Mouse (Mus musculus) bone marrow, adult 2 months (tissue): Measurements from ENCODE around the gene Hoxd10. TPM values are rescaled to one million over a fixed set of nuclear protein-coding genes. Genes with fewer than 3 reads are reported as not detected.
A peak's percentile ranks its signal among the peaks of the same experiment; 100 is the strongest.

Experiments
- H3K27ac ChIP-seq: fragments of 200-500 bp; 2 replicates; pipeline ENCODE4 v1.5.1; 2012; ENCODE audit warnings: low read depth, mild to moderate bottlenecking, control low read depth, inconsistent platforms, low read length; ENCODE audit not compliant: control insufficient read depth, poor library complexity, insufficient read depth
- H3K4me1 ChIP-seq: fragments of 200-500 bp; 2 replicates; pipeline ENCODE4 v1.6.1; 2011; ENCODE audit warnings: low read length; ENCODE audit not compliant: control insufficient read depth, insufficient read depth
- H3K4me3 ChIP-seq: fragments of 200-500 bp; replicated peaks from 2 replicates; pipeline ENCODE3; 2011; ENCODE audit warnings: mild to moderate bottlenecking, low read depth, low read length, control low read depth; ENCODE audit not compliant: control insufficient read depth
- CTCF ChIP-seq: fragments of 200-500 bp; IDR thresholded peaks from 2 replicates; pipeline ENCODE4 v1.5.1; 2011; ENCODE audit warnings: low read length, control low read depth; ENCODE audit not compliant: control insufficient read depth, insufficient read depth
- POLR2A ChIP-seq: fragments of 200-500 bp; IDR thresholded peaks from 2 replicates; pipeline ENCODE4 v1.6.1; 2011; ENCODE audit warnings: low read depth, mild to moderate bottlenecking, control low read depth, low read length, borderline replicate concordance; ENCODE audit not compliant: control insufficient read depth
- WGBS: fragments of 180-500 bp; shearing (Covaris S2); methylation state at CpG from one replicate; pipeline ENCODE4 v1.1.7; 2018; 5-methylcytosine and 5-hydroxymethylcytosine counted together
- polyA plus RNA-seq: library from polyadenylated mRNA; stranded (reverse); fragments of >200 nt; gene quantifications from 2 replicates; pipeline ENCODE4 v1.2.4, GENCODE M21; 2011; ENCODE audit warnings: low replicate concordance; ENCODE audit not compliant: missing spikeins, insufficient read depth, insufficient read length

Hoxd10 gene
- polyA plus RNA-seq, 1 experiment = not detected

DNA sequence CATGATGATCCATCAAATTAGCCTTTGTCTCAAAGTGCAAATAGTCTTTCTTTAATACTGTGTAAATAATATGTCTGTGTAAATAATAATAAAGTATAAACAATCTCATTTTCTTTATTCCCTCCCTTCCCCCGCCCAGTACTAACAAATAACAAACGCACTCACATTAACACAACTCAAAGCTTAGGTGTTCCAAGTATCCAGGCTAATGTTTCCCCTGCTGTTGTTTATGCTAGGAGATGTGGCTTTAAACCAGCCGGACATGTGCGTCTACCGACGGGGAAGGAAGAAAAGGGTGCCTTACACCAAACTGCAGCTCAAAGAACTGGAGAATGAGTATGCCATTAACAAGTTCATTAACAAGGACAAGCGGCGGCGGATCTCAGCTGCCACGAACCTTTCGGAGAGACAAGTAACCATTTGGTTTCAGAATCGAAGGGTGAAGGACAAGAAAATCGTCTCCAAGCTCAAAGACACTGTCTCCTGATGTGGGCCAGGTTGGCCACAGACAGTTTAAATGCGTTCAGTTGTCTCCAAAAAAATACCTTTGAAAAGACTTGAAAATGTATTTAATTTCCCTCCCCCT, 22.0 kb upstream of the Hoxd10 start:
- TF ChIP-seq POLR2A = no peak
- no peak for TF ChIP-seq CTCF
- Histone ChIP-seq H3K27ac (no peak overlapping the region), H3K4me1 (no peaks in the 10 kb centered on the region), H3K4me3 (no peak overlapping the region)
- WGBS = 5% methylated on average over 14 of the region's 14 CpGs

GRCm38 (mm10) chr2:74670632-74671188, 21.0 kb upstream of the Hoxd10 start:
- 17% methylated on average over 3 of the region's 3 CpGs for WGBS
- H3K4me1 ChIP-seq = no peaks in the 10 kb centered on the region
- no peak overlapping the region for H3K27ac ChIP-seq
- no peak for TF ChIP-seq POLR2A
- TF ChIP-seq CTCF = no peak
- no peak overlapping the region for H3K4me3 ChIP-seq

DNA sequence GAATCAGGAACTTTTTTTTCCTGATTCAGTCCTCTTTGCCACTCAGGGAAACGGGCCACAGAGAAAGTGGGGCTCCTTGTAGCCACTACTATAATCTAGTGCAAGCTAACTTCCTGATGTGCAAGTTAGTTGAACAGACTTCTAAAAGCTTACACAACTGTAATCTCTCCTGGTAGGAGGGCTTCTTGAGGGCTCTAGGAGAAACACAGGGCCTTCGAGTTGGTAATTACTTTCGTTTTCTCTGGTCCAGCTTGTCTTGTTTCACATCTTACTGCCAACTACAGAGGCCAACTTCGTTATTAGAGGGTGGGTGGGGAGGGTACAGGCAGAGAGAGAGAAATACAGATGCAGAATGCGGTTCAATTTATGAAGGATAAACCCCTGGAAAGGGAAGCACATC, 19.9 kb upstream of the Hoxd10 start:
- H3K4me1 ChIP-seq = no peaks in the 10 kb centered on the region
- TF ChIP-seq POLR2A = no peak
- TF ChIP-seq CTCF = no peak
- H3K4me3 ChIP-seq = no peak overlapping the region
- H3K27ac ChIP-seq = no peak overlapping the region
- WGBS = 11% methylated on average over 5 of the region's 5 CpGs

DNA sequence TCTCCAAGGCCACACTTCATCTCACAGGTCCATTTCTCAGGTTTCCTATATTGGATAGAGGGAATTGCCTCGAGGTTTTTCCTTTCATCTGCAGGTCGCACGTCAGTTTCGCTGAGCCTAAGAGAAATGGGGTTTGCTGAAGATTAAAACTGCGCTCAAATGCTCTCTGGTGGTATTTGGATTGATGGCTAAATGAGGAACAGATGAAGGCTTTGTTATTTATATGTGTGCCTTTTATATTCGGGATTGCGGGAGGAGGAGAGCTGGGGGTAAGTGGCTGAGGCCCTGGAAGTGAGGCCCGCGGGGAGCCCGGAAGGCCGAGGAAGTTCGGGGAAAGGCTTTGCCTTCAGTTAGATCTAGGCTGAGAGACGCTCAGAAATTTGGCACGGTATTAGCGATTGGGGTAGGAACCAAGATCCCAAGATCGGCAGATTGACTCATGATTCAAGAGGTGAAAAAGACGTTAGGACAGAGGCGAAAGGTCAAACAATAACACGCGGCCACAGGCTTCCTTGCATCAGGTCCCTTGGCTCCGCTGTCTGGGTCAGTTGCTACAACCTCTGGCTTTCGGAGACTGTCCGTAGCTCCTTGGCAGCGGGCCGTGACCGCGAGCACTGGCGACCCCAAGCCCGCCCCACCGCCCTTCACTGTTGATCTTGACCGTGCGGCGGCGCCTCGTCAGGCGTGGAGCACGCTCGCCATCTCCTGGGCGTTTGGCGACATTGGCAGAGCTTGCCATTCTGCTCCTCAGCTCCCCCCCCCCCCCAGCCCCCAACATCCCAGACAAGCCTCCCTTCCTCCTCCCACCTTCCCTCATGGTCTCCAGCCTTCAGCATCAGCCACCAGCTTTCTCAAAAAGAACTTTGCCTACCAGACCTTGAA, 19.0 kb upstream of the Hoxd10 start:
- Histone ChIP-seq H3K4me1 (no peaks in the 10 kb centered on the region), H3K4me3 (peak overlapping the region; percentile 30), H3K27ac (no peak overlapping the region)
- WGBS = 3% methylated on average over 40 of the region's 40 CpGs
- TF ChIP-seq POLR2A (no peak), CTCF (peak; percentile 74)

DNA sequence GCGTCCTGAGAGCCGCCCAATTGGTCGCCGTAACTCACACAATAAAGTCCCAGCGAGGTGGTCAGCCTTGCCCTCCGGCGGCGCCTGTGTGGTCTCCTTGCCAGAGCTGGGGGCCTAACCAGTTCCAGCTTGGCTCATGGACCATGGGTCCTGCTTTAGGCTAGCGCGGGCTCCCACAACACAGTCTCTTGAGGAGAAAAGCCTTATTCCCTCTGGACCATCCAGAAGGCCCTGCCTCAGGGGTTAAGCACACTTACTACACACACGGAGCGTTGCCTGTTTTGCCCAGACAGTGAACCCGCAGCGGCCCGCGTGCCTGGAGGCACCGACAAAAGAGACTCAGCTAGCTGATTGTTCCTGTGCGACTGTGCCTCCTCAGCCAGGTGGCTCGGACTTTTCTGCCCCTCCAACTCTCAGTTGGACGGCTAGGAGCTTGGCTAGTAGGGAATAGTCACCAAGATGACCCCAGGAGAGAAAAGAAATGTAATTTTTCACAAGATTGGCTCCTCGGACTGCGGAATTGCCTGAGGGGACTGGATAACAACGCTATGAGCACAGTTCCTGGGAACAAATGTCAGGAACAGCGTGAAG, 17.8 kb upstream of the Hoxd10 start:
- 7% methylated on average over 24 of the region's 24 CpGs for WGBS
- Histone ChIP-seq H3K4me1 (no peaks in the 10 kb centered on the region), H3K27ac (no peak overlapping the region), H3K4me3 (no peak overlapping the region)
- TF ChIP-seq POLR2A = no peak
- TF ChIP-seq CTCF = no peak

DNA sequence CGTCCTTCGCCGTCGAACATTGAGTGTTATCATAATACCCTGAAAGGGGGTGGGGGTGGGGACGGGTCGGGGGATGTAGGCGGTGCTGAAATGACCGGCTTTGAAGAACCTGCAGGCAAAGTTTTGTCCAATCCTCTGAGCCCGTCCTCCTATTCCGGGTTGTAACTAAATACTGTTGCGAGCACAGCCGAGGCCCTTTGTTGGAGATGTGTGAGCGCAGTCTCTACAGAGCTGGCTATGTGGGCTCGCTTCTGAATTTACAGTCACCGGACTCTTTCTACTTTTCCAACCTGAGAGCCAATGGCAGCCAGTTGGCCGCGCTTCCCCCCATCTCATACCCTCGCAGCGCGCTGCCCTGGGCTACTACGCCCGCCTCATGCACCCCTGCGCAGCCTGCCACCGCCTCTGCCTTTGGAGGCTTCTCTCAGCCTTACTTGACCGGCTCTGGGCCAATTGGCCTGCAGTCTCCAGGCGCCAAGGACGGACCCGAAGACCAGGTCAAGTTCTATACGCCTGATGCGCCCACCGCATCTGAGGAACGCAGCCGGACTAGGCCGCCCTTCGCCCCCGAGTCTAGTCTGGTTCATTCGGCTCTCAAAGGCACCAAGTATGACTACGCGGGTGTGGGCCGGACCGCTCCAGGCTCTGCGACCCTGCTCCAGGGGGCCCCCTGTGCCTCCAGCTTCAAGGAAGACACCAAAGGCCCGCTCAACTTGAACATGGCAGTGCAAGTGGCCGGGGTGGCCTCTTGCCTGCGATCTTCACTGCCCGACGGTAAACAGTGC, 16.7 kb upstream of the Hoxd10 start, which contains the start of gene Hoxd12:
Hoxd12 (plus strand) TSS at position 133 of the 785 bp plus-strand sequence.
- TF ChIP-seq CTCF = no peak
- no peak for TF ChIP-seq POLR2A
- no peak within 1 kb of the TSS for H3K4me3 ChIP-seq
- no peak within 1 kb of the TSS for H3K27ac ChIP-seq
- no peaks in the 10 kb centered on the region for H3K4me1 ChIP-seq
- WGBS = 10% methylated on average over 47 of the region's 47 CpGs

GRCm38 (mm10) chr2:74675666-74676282, 15.9 kb upstream of the Hoxd10 start:
- TF ChIP-seq POLR2A (no peak), CTCF (no peak)
- WGBS = 14% methylated on average over 24 of the region's 24 CpGs
- no peak overlapping the region for H3K27ac ChIP-seq
- H3K4me3 ChIP-seq = no peak overlapping the region
- H3K4me1 ChIP-seq = no peaks in the 10 kb centered on the region
